ENCODE assay signal across 8 mouse cellular contexts in the genomic region with DNA sequence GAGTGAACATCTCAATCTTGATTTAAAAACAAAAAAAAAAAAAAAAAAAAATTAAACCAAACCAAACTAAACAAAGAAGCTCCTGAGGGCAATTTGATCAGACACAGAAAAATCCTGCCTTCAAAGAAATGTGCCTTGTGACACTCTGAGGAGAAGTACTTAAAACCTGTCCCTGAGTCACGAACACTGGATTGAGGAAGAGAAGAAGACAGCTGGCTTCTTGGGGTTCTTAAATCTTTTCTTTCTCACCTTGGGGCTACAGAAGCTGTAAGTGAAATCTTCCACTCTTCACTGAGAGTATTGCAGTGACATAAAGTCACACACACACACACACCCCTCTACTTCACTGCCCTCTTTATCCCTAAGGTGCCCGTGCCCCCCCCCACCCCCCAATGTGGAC. TPM values are rescaled to one million over a fixed set of nuclear protein-coding genes. Genes with fewer than 3 reads are reported as not detected.
DNase-seq lines count a peak whose midpoint lies in the region; ATAC-seq lines count a peak whose summit lies in the region.

No protein-coding gene starts in this region.

- no peak overlapping the region for H3K27ac ChIP-seq in kidney, embryonic 16.5 days (ENCODE audit: low read length)
- H3K27ac ChIP-seq in embryonic facial prominence, embryonic 14.5 days (replicated peaks; ENCODE audit: low read depth, low read length), result peak overlapping the region; percentile 77; the same call in 1 of the 2 replicates
- no peak overlapping the region for H3K27ac ChIP-seq in intestine, embryonic 16.5 days (ENCODE audit: low read length)
- H3K27ac ChIP-seq in neural tube, embryonic 13.5 days (replicated peaks), result peak overlapping the region; percentile 92

- no peaks in the 10 kb centered on the region for H3K9me3 ChIP-seq in kidney, embryonic 16.5 days (ENCODE audit: low read length)
- no peaks in the 10 kb centered on the region for H3K9me3 ChIP-seq in embryonic facial prominence, embryonic 14.5 days (ENCODE audit: control insufficient read depth, low read length)
- H3K9me3 ChIP-seq in intestine, embryonic 16.5 days (ENCODE audit: control insufficient read depth, low read length), result no peaks in the 10 kb centered on the region
- H3K9me3 ChIP-seq in neural tube, embryonic 13.5 days, result no peaks in the 10 kb centered on the region

- peak overlapping the region; percentile 91 for H3K9ac ChIP-seq in kidney, embryonic 16.5 days (replicated peaks; ENCODE audit: low read length)
- peak overlapping the region; percentile 92 for H3K9ac ChIP-seq in embryonic facial prominence, embryonic 14.5 days (ENCODE audit: low read depth, low read length)
- peak overlapping the region; percentile 86 for H3K9ac ChIP-seq in intestine, embryonic 16.5 days (ENCODE audit: low read depth, low read length)
- peak overlapping the region; percentile 96 for H3K9ac ChIP-seq in neural tube, embryonic 13.5 days

- no peak for DNase-seq in kidney, adult 9 months
- DNase-seq in embryonic facial prominence, embryonic 14.5 days (ENCODE audit: low spot score), result peak; percentile 12
- DNase-seq in urinary bladder, adult 18-20 months (ENCODE audit: low spot score in 2 of 2), result no peak
- no peak for DNase-seq in kidney, postnatal 36 days
- DNase-seq in thymus, postnatal 36 days, result no peak

- ATAC-seq in kidney, embryonic 16.5 days (ENCODE audit: low FRiP score, low TSS enrichment), result no peak; the same call in 1 of the 2 replicates
- ATAC-seq in embryonic facial prominence, embryonic 14.5 days (ENCODE audit: low read depth), result peak; percentile 3; the same call in 1 of the 2 replicates
- peak; percentile 12; the same call in 1 of the 2 replicates for ATAC-seq in intestine, embryonic 16.5 days
- ATAC-seq in neural tube, embryonic 13.5 days (ENCODE audit: low read depth), result peak; percentile 32

- H3K27me3 ChIP-seq in kidney, embryonic 16.5 days (ENCODE audit: insufficient read depth, low read length), result no peaks in the 10 kb centered on the region
- H3K27me3 ChIP-seq in embryonic facial prominence, embryonic 14.5 days (replicated peaks; ENCODE audit: control insufficient read depth, insufficient read depth, low read length), result no peaks in the 10 kb centered on the region
- no peaks in the 10 kb centered on the region for H3K27me3 ChIP-seq in intestine, embryonic 16.5 days (replicated peaks; ENCODE audit: control insufficient read depth, insufficient read depth, low read length)
- peaks cover 5% of the 10 kb centered on the region; the same call in 1 of the 2 replicates for H3K27me3 ChIP-seq in neural tube, embryonic 13.5 days

- peak overlapping the region; percentile 92 for H3K4me2 ChIP-seq in kidney, embryonic 16.5 days (replicated peaks; ENCODE audit: low read depth, low read length)
- H3K4me2 ChIP-seq in embryonic facial prominence, embryonic 14.5 days (ENCODE audit: low read depth, low read length), result peak overlapping the region; percentile 75
- H3K4me2 ChIP-seq in intestine, embryonic 16.5 days (ENCODE audit: low read depth, low read length), result peak overlapping the region; percentile 76
- peak overlapping the region; percentile 80 for H3K4me2 ChIP-seq in neural tube, embryonic 13.5 days

- H3K4me3 ChIP-seq in kidney, embryonic 16.5 days (ENCODE audit: low read length), result peak overlapping the region; percentile 82
- H3K4me3 ChIP-seq in embryonic facial prominence, embryonic 14.5 days (ENCODE audit: low read depth, low read length), result peak overlapping the region; percentile 86
- peak overlapping the region; percentile 69 for H3K4me3 ChIP-seq in intestine, embryonic 16.5 days (ENCODE audit: low read length)
- H3K4me3 ChIP-seq in neural tube, embryonic 13.5 days, result peak overlapping the region; percentile 89

- H3K4me1 ChIP-seq in kidney, embryonic 16.5 days (ENCODE audit: insufficient read depth, low read length), result peaks cover 8% of the 10 kb centered on the region
- H3K4me1 ChIP-seq in embryonic facial prominence, embryonic 14.5 days (ENCODE audit: control insufficient read depth, insufficient read depth, low read length), result 0 out of 2 replicates have a peak, but pooled peaks cover 8% of the 10 kb centered on the region
- H3K4me1 ChIP-seq in intestine, embryonic 16.5 days (ENCODE audit: control insufficient read depth, insufficient read depth, low read length), result peaks cover 10% of the 10 kb centered on the region; the same call in 1 of the 2 replicates
- H3K4me1 ChIP-seq in neural tube, embryonic 13.5 days (replicated peaks), result peaks cover 39% of the 10 kb centered on the region

- H3K36me3 ChIP-seq in kidney, embryonic 16.5 days (ENCODE audit: insufficient read depth, low read length), result no peaks in the 10 kb centered on the region
- H3K36me3 ChIP-seq in embryonic facial prominence, embryonic 14.5 days (ENCODE audit: control insufficient read depth, insufficient read depth, low read length), result no peaks in the 10 kb centered on the region
- H3K36me3 ChIP-seq in intestine, embryonic 16.5 days (ENCODE audit: control insufficient read depth, insufficient read depth, low read length), result no peaks in the 10 kb centered on the region
- no peaks in the 10 kb centered on the region for H3K36me3 ChIP-seq in neural tube, embryonic 13.5 days

- WGBS in kidney, embryonic 16.5 days, result 10% methylated on average over 2 of the region's 2 CpGs
- 9% methylated on average over 2 of the region's 2 CpGs for WGBS in embryonic facial prominence, embryonic 14.5 days
- WGBS in intestine, embryonic 16.5 days, result 25% methylated on average over 2 of the region's 2 CpGs
- 10% methylated on average over 2 of the region's 2 CpGs for WGBS in neural tube, embryonic 13.5 days

RNA-seq across cellular contexts. Expression of a gene that starts 0.7 kb away (rescaled TPM):
- polyA plus RNA-seq in kidney, embryonic 16.5 days (2015; fragmentation: Nextera tagmentation; extraction: Ambion mirVana), result 1.8 and 2.0 TPM in 2 replicates
- 4.0 and 4.1 TPM in 2 replicates for polyA plus RNA-seq in embryonic facial prominence, embryonic 14.5 days (2014; fragmentation: Nextera tagmentation; extraction: Ambion mirVana)
- 1.9 TPM in 2 replicates for polyA plus RNA-seq in intestine, embryonic 16.5 days (2015; fragmentation: Nextera tagmentation; extraction: Ambion mirVana)
- 13.2 and 13.5 TPM in 2 replicates for polyA plus RNA-seq in neural tube, embryonic 13.5 days (2015; fragmentation: Nextera tagmentation; extraction: Ambion mirVana)

Comparison
In these comparisons a context has a peak if more than half of its experiments do, and no peak if none do; other contexts are left out.
1. H3K27ac ChIP-seq: peak in embryonic facial prominence, embryonic 14.5 days (single experiment) and neural tube, embryonic 13.5 days (single experiment); none in kidney, embryonic 16.5 days (single experiment) and intestine, embryonic 16.5 days (single experiment).
2. Peak in every context shown above with its lines, with median percentiles within 50 percentile points of each other: H3K4me2 ChIP-seq, H3K4me3 ChIP-seq and H3K9ac ChIP-seq.